Mouse (Mus musculus) gastrocnemius, postnatal 25 days (tissue): ENCODE data around the gene Slc39a3. TPM values are rescaled to one million over a fixed set of nuclear protein-coding genes. Genes with fewer than 3 reads are reported as not detected.
"Not testable (repeated sequence)": the region's sequence is repeated elsewhere in the genome, so short reads cannot be mapped to it uniquely, and the experiment has no call there.

Experiments
- DNase-seq: peaks from one replicate; pipeline ENCODE4 v3.0.0; 2022
- long read RNA-seq, 2 experiments: library from polyadenylated mRNA; stranded (forward); transcript quantifications; one replicate each; pipeline ENCODE4 v2.0.0; 2021
- total RNA-seq, 2 experiments: library from RNA; stranded (reverse); gene quantifications; 1 replicate in 1 of 2; 2 replicates in 1 of 2; pipeline ENCODE4 v1.2.3; 2021

Gene Slc39a3
- total RNA-seq: 10 to 100 TPM; 13.5 to 13.9 TPM
- long read RNA-seq, experiment 1, transcript Slc39a3-202 (4 exons, 3,796 nt): major isoform, 9 of 19 reads
- long read RNA-seq, experiment 1, partial matches to known transcripts: 0 of 19 reads
- long read RNA-seq, experiment 1, other reads (novel, unspliced or antisense): 8 of 19 reads
- long read RNA-seq, experiment 2, transcript Slc39a3-201 (4 exons, 3,680 nt): minor isoform, 6 of 36 reads
- long read RNA-seq, experiment 2, transcript Slc39a3-202 (4 exons, 3,796 nt): major isoform, 22 of 36 reads
- long read RNA-seq, experiment 2, partial matches to known transcripts: 0 of 36 reads
- long read RNA-seq, experiment 2, other reads (novel, unspliced or antisense): 8 of 36 reads

DNA sequence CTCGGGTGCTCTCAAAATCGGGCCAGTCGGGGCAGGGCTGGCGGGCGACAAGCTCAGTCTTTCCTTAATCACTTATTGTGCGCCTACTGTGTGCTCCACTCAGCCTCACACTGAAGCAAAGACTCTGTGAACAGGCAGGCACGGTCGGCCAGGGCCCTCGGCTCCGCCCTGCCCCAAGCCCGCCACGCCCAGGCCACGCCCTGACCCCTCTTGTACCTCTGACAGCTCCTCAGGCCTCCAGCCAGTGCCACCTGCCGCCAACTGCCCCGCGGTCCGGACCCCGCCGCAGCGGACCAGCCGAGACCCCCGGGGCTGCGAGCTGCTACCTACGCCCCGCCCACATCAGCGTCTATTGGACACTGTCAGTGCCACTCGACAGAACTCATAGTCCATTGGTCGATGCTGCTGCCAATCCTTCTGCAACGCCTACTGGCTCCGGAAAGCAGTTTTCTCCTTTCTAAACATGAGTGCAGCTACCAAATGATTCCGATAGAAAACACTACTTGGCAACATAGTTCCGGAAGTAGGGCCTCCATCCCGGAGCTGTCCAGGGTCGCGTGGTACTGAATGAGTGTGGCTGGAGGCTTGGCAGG is at the start of gene Slc39a3:
Gene Slc39a3 (minus strand): TSS at position 439 of the 593 bp plus-strand sequence.
- DNase-seq: peak; percentile 97

DNA sequence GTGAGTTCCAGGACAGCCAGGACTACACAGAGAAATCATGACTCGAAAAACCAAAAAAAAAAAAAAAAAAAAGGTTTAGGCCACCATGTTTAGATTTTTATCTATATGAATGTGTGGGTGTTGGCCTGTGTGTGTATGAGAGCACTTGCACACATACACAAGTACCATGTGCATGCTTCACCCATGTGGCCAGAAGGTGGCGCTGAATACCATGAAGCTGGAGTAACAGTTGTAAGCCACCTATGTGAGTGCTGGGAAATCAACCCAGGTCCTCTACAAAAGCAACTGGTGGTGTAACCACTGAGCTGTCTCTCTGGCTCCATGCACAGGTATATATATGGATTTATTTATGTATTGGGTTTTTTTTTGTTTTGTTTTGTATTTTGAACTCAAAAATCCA is 49.8 kb upstream of the Slc39a3 start:
- no peak for DNase-seq

DNA sequence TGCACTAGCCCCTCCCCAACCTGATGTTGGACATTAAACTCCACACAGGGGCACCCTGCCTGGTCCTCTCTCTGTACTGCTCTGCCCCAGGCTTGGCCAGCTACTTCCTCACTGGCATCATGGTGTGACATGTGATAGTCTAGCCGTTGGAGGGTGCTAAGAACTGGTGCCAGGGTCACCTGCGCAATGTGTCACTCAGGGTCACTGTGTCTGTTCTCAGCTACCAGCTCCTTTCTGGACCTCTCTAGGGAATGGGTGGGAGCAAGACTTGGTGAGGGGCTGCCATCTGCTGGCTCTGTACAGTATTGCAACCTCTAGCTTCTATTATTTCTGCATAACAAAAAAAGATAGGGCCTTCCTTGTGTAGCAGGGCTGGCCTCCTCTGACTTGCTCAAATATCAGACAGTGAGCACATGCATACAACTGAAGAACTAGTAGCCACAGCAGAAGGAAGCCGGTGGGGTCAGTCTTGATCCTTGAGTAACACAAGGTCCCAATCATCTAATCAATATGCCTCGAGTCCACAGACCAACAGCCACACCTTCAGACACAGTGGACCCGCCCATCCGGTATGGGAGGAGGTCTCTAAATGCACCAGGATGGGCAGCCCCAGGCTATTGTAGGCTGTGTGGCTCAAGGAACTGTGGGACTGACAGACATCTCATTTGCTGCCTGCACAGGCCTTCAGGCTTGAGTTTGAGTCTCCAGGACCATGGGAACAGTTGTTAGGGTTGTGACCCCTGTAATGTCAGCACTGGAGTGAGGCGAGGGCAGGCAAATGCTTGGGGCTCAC is 45.1 kb upstream of the Slc39a3 start:
- peak; percentile 67 for DNase-seq

GRCm38 (mm10) chr10:81080008-81080655 is 42.9 kb upstream of the Slc39a3 start:
- no peak for DNase-seq

GRCm38 (mm10) chr10:81077916-81078315 is 40.7 kb upstream of the Slc39a3 start:
- DNase-seq: no peak

GRCm38 (mm10) chr10:81076356-81076755 is 39.1 kb upstream of the Slc39a3 start:
- DNase-seq: no peak

- peak; percentile 55 for DNase-seq
Observed at GRCm38 (mm10) chr10:81075734-81076133, 38.5 kb upstream of the Slc39a3 start.

DNA sequence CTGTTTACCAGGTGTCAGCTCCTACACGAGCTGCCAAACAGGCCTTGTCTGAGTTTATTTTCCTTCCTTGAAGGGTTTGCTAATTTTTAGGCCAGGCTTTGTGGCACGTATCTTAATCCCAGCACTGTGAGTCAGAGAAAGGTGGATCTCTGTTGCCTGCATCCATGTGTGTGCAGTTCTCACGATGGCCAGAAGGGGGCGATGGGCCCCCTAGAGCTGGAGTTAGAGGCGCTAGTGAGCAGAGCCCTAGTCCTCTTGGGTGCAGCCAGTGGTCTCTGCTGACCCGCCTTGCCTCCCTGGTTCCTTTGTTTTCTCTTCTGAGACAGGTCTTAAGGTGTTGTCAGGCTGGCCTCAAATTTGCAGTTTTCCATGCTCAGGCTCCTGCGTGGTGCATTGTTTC is 36.2 kb upstream of the Slc39a3 start:
- DNase-seq: no peak

DNA sequence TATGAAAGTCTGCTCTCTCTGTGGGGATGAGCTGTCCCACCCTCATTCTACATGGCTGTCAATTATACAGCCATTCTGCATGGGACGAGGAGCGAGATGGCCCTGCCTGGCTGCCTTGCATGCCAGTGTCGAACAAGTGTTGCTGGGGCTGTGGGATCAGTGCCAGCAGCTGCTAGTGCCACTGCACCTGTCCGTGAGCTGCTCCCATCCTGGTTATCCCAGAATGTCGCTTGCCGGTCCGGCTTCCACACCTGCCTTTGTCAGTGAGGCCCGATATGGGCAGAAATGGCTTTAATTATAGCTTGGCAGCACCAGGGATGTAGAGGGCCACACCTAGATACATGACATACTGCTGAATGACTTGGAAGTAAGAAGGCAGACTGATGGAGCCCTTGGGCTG is 35.1 kb upstream of the Slc39a3 start:
- no peak for DNase-seq

DNA sequence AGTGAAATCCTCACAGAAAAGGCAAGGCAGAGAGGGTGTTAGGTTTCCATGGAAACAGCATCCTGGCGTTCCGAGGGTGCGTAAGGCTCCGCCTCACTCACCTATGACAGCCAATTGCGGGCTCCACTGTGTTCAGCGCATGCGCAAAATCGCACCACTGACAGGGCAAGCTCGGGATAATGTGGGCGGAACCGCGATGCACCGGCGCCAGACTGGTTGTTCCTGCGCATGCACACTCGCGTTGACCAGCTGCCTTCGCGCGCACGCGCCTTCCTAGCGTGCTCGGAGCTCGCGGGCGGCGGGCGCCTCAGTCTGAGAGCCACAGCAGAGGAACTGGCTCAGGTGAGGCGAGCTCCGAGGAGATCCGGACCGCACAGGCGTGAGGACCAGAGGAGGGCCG is 32.6 kb upstream of the Slc39a3 start, which contains the start of gene Thop1:
Gene Thop1 (plus strand): TSS at position 200 of the 400 bp plus-strand sequence.
- DNase-seq: peak; percentile 96

GRCm38 (mm10) chr10:81068706-81069105 is 31.5 kb upstream of the Slc39a3 start:
- no peak for DNase-seq

GRCm38 (mm10) chr10:81064519-81064918 is 27.3 kb upstream of the Slc39a3 start:
- DNase-seq: not testable (repeated sequence)

- DNase-seq: no peak
Observed at GRCm38 (mm10) chr10:81062710-81063109, 25.5 kb upstream of the Slc39a3 start.

DNA sequence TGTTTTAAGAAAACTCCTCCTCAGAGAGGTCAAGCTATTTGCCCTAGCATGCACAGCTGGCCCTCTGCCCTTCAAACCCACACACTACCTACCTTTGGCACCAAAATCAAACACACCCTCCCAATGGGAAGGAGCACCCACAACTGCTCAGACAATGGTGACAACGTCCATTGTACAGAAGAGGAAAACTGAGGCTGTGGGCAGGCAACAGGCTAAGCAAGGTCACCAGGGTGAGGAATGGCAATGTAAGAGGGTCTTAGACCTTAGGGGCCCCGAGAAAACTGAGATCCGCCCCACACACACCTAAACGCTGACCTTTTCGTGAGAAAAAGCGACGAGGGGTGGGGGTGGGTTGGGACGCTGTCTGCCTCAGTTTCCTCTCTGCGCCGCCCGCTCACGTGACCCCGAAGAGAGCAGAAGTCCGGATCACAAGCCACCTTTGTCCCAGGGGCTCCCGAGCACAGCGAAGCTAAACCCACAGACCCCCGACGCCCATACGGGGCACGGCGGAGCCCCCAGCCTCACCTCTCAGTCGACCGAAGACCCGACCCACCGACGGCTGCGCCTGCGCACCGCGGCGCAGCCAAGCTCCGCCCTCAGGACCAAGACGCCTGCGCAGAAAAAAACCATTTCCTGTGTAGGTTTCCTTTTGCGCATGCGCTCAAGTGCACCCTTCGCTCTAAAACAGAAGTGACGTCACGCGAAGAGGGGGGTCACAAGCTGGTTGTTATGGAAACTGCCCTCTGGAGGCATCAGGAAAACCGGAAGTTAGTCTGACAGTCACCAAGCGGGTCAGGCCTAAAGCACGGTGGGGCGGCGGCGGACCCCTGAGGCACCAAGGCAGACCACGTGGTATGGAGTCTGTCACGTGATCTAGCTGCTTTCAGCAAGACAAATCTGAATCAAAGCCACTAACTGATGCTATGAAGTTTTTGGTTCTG is 22.6 kb upstream of the Slc39a3 start, which contains the start of gene Sgta:
Gene Sgta (minus strand): TSS at position 579 of the 941 bp plus-strand sequence.
- peak; percentile 98 for DNase-seq

DNA sequence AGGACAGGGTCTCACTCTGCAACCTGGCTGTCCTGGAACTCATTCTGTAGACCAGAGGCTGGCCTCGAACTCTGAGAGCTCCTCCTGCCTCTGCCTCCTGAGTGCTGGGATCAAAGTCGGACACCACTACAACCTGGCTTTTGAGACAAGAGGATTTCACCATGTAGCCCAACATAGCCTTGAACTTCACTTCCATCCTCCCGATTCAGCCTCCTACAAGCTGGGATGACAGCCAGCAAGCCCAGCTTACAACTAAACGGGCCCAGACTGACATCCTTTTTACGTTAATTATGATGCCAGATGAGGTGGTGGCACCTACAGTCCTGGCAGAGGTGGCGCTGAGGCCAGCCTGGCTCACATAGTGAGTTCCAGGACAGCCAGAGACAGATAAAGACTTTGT is 21.7 kb upstream of the Slc39a3 start:
- no peak for DNase-seq

DNA sequence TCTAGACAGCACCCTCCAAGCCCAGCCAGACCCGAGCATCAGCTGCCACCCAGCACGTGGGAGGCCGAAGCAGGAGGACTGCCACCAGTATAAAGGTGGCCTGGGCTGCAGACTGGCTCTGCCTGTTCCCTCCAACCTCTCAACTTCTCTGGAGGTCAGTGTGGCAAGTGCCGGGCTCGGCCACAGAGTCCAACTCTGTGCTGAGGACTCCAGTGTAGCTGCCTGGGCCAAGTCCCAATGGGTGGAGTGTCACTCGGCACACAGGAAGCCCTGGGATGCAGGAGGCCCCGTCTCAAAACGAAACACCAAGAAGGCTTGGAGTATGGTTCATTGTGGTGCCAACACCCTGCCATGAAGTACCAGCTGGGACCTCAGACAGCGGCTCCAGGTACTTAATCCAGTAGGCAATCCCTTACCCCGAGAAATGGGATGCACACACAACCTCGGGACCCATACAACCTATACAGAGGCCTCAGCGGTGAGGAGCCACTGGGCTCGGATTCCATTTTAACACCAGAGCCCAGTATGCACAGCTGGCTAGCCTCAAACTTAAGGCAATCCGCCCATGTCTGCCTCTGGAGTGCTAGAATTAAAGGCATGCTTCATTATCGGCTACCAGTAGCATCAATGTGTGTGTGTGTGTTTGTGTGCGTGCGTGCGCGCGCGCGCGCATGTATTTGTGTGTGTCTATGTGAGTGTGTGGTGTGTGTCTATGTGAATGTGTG is 20.3 kb upstream of the Slc39a3 start:
- DNase-seq: no peak

DNA sequence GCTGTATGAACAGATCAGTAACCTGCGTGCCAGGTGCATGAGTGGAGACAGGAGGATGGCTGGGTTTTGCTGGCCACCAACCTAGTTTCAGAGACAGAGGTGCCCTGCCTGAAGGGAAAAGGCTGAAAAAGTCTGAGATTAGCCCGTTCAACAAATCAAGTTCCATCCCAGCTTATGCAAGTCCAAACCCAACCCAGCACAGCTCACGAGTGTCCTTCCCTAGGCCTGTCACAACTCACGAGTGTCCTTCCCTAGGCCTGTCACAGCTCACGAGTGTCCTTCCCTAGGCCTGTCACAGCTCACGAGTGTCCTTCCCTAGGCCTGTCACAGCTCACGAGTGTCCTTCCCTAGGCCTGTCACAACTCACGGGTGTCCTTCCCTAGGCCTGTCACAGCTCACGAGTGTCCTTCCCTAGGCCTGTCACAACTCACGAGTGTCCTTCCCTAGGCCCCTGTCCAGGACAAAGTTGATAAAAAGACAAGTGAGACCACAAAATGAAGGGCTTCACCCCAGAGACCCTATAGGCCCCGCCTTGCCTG is 18.6 kb upstream of the Slc39a3 start:
- not testable (repeated sequence) for DNase-seq

DNA sequence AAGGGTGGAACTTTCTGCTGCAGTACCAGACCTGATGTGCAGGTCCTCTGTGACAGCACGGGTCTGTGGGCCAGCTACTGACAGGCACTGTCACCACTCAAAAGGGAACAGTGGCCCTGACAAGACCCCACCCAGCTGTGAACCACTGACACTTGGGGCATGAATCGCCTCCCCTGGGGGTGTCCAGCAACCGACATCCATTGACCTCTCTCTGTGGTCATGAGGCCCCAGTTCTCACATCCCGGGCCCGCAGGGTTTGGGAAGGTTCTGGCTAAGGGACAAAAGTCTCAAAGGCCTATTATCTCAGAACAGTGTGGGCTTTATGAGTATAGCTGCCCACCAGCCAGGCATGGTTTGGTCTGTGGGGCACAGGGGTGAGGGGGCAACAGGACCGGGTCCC is 17.9 kb upstream of the Slc39a3 start:
- no peak for DNase-seq

DNA sequence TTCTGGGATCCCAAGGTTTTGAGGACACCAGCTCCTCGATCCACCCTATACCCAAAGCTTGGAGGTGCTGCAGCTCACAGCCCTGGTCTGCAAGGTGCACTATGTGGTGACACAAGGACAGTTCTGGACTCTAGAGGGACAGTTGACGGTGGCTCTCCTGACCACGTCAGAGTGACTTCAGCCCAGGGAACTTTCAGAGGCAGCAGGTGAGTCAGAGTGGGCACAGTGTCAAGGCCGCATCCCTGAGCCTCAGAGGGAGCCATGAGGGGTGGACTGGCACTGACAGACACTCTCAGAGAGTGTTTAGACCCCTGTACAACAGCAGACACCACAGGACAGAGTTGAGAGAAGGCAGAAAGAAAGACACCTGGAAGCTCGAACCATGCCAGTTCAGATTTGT is 15.4 kb upstream of the Slc39a3 start:
- DNase-seq: no peak

DNA sequence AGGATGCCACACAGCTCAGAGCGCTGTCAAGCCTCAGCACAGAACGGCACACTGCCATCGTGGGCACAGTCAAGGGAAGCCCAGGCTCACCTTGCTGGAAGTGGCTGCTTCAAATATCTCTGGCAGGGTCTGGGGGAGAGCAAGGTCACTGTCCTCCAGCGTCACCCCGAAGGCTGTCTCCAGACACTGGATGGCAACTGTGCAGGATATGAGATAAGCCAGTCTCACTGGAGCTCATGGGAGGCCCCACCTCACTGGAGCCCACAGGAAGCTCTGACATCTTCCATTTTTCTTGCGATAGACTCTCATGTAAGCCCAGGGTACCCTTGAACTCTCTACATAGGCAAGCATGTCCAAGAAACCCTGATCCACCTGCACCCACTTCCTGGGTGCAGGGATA is 13.9 kb upstream of the Slc39a3 start:
- DNase-seq: no peak
